Mouse (Mus musculus): Measurements from ENCODE around the gene Evi5l. TPM values are rescaled to one million over a fixed set of nuclear protein-coding genes. Genes with fewer than 3 reads are reported as not detected.
"Not testable (repeated sequence)": the region's sequence is repeated elsewhere in the genome, so short reads cannot be mapped to it uniquely, and the experiment has no call there.

The Evi5l gene
- polyA plus RNA-seq, 2 experiments: 3.3 to 3.4 TPM

GRCm38 (mm10) chr8:4252934-4253841 is 86.8 kb downstream of the Evi5l start, which contains the start of gene Snapc2:
TSS of gene Snapc2 (plus strand) at chr8:4253080.
- TF ChIP-seq CTCF (IDR thresholded peaks at IDR 0.05; ENCODE audit: low read depth) (no peak), EP300 (IDR thresholded peaks at IDR 0.05; ENCODE audit: low read depth) (no peak)
- no peaks in the 10 kb centered on the region for H3K27me3 ChIP-seq (ENCODE audit: control insufficient read depth, insufficient read depth, low read length)
- DNase-seq (ENCODE audit: low read depth in 3 of 3, low spot score in 3 of 3) (peak; percentile 87 to 94 (median 94)), ATAC-seq (ENCODE audit: insufficient read depth) (peak; percentile 94)
- H3K4me2 ChIP-seq (ENCODE audit: low read depth): peak within 1 kb of the TSS; percentile 65
- no peaks in the 10 kb centered on the region for H3K9me3 ChIP-seq (ENCODE audit: control insufficient read depth, low read length)
- peak within 1 kb of the TSS; percentile 63 to 85 for H3K4me3 ChIP-seq (ENCODE audit: insufficient read depth in 1 of 2, low read depth in 2 of 2, low read length in 2 of 2)
- peak within 1 kb of the TSS; percentile 60 for H3K9ac ChIP-seq (replicated peaks)
- WGBS (ENCODE audit: insufficient replicate concordance): under 1% methylated on average over 69 of the region's 69 CpGs
- peaks cover 5% of the 10 kb centered on the region in 2 experiments for H3K4me1 ChIP-seq (replicated peaks; ENCODE audit: control insufficient read depth in 2 of 2, insufficient read depth in 2 of 2, low read length in 1 of 2)
- peaks cover 8% of the 10 kb centered on the region for H3K36me3 ChIP-seq (replicated peaks; ENCODE audit: control insufficient read depth, insufficient read depth, low read depth)
- H3K27ac ChIP-seq: peak within 1 kb of the TSS; percentile 2; the same call in 1 of the 2 replicates

- Histone ChIP-seq H3K4me2 (ENCODE audit: low read depth) (peak overlapping the region; percentile 65), H3K36me3 (replicated peaks; ENCODE audit: control insufficient read depth, insufficient read depth, low read depth) (peaks cover 8% of the 10 kb centered on the region), H3K27me3 (ENCODE audit: control insufficient read depth, insufficient read depth, low read length) (no peaks in the 10 kb centered on the region), H3K9me3 (ENCODE audit: control insufficient read depth, low read length) (no peaks in the 10 kb centered on the region), H3K27ac (no peak overlapping the region), H3K4me1 (replicated peaks; ENCODE audit: control insufficient read depth in 2 of 2, insufficient read depth in 2 of 2, low read length in 1 of 2) (peaks cover 5% of the 10 kb centered on the region in 2 experiments), H3K9ac (replicated peaks) (no peak overlapping the region; the same call in 1 of the 2 replicates), H3K4me3 (ENCODE audit: insufficient read depth in 1 of 2, low read depth in 2 of 2, low read length in 2 of 2) (peak overlapping the region in 1 of 2 experiments; percentile 63; a peak in 2 of 4 replicates)
- DNase-seq (ENCODE audit: low read depth in 3 of 3, low spot score in 3 of 3): no peak
- no peak for TF ChIP-seq EP300 (IDR thresholded peaks at IDR 0.05; ENCODE audit: low read depth)
- TF ChIP-seq CTCF (IDR thresholded peaks at IDR 0.05; ENCODE audit: low read depth): peak; percentile 48; the same call in 1 of the 2 replicates
- ATAC-seq (ENCODE audit: insufficient read depth): no peak
- 76% methylated on average over 6 of the region's 6 CpGs for WGBS (ENCODE audit: insufficient replicate concordance)
Measured at GRCm38 (mm10) chr8:4254001-4254400, 87.6 kb downstream of the Evi5l start.

GRCm38 (mm10) chr8:4255471-4255870 is 89.1 kb downstream of the Evi5l start:
- not testable (repeated sequence) for H3K27me3 ChIP-seq (ENCODE audit: control insufficient read depth, insufficient read depth, low read length); H3K4me1 ChIP-seq (replicated peaks; ENCODE audit: control insufficient read depth in 2 of 2, insufficient read depth in 2 of 2, low read length in 1 of 2); H3K27ac ChIP-seq; H3K9ac ChIP-seq (replicated peaks); H3K4me3 ChIP-seq (ENCODE audit: insufficient read depth in 1 of 2, low read depth in 2 of 2, low read length in 2 of 2); DNase-seq (ENCODE audit: low read depth in 3 of 3, low spot score in 3 of 3); ATAC-seq (ENCODE audit: insufficient read depth); H3K9me3 ChIP-seq (ENCODE audit: control insufficient read depth, low read length); H3K4me2 ChIP-seq (ENCODE audit: low read depth)
- H3K36me3 ChIP-seq (replicated peaks; ENCODE audit: control insufficient read depth, insufficient read depth, low read depth): peaks cover 15% of the 10 kb centered on the region
- WGBS (ENCODE audit: insufficient replicate concordance): 69% methylated on average over 7 of the region's 7 CpGs

GRCm38 (mm10) chr8:4256911-4257310 is 90.5 kb downstream of the Evi5l start:
- WGBS (ENCODE audit: insufficient replicate concordance): 70% methylated on average over 4 of the region's 4 CpGs
- no peak overlapping the region for H3K4me3 ChIP-seq (ENCODE audit: insufficient read depth in 1 of 2, low read depth in 2 of 2, low read length in 2 of 2)
- peaks cover 8 to 9% of the 10 kb centered on the region in 2 experiments for H3K4me1 ChIP-seq (replicated peaks; ENCODE audit: control insufficient read depth in 2 of 2, insufficient read depth in 2 of 2, low read length in 1 of 2)
- H3K9me3 ChIP-seq (ENCODE audit: control insufficient read depth, low read length): no peaks in the 10 kb centered on the region
- DNase-seq (ENCODE audit: low read depth in 3 of 3, low spot score in 3 of 3) (no peak), ATAC-seq (ENCODE audit: insufficient read depth) (no peak)
- no peaks in the 10 kb centered on the region for H3K27me3 ChIP-seq (ENCODE audit: control insufficient read depth, insufficient read depth, low read length)
- peaks cover 22% of the 10 kb centered on the region for H3K36me3 ChIP-seq (replicated peaks; ENCODE audit: control insufficient read depth, insufficient read depth, low read depth)
- no peak overlapping the region for H3K9ac ChIP-seq (replicated peaks)
- no peak overlapping the region for H3K4me2 ChIP-seq (ENCODE audit: low read depth)
- TF ChIP-seq CTCF (IDR thresholded peaks at IDR 0.05; ENCODE audit: low read depth): no peak
- no peak for TF ChIP-seq EP300 (IDR thresholded peaks at IDR 0.05; ENCODE audit: low read depth)
- no peak overlapping the region for H3K27ac ChIP-seq

GRCm38 (mm10) chr8:4257350-4257749 is 91.0 kb downstream of the Evi5l start:
- WGBS (ENCODE audit: insufficient replicate concordance): 84% methylated on average over 4 of the region's 4 CpGs
- no peak overlapping the region for H3K9ac ChIP-seq (replicated peaks)
- no peaks in the 10 kb centered on the region for H3K9me3 ChIP-seq (ENCODE audit: control insufficient read depth, low read length)
- TF ChIP-seq EP300 (IDR thresholded peaks at IDR 0.05; ENCODE audit: low read depth): no peak
- no peak for TF ChIP-seq CTCF (IDR thresholded peaks at IDR 0.05; ENCODE audit: low read depth)
- no peaks in the 10 kb centered on the region for H3K27me3 ChIP-seq (ENCODE audit: control insufficient read depth, insufficient read depth, low read length)
- DNase-seq (ENCODE audit: low read depth in 3 of 3, low spot score in 3 of 3): no peak
- ATAC-seq (ENCODE audit: insufficient read depth): no peak
- no peak overlapping the region for H3K4me2 ChIP-seq (ENCODE audit: low read depth)
- H3K36me3 ChIP-seq (replicated peaks; ENCODE audit: control insufficient read depth, insufficient read depth, low read depth): peaks cover 22% of the 10 kb centered on the region
- H3K27ac ChIP-seq: no peak overlapping the region
- no peak overlapping the region for H3K4me3 ChIP-seq (ENCODE audit: insufficient read depth in 1 of 2, low read depth in 2 of 2, low read length in 2 of 2)
- peaks cover 8% of the 10 kb centered on the region in 2 experiments for H3K4me1 ChIP-seq (replicated peaks; ENCODE audit: control insufficient read depth in 2 of 2, insufficient read depth in 2 of 2, low read length in 1 of 2)
